Mouse (Mus musculus) ES-E14 (cell line): Measurements from ENCODE around the gene Chd3.

Experiments used
- HCFC1 ChIP-seq: IDR thresholded peaks from 2 replicates; pipeline ENCODE4 v1.6.1; 2012; ENCODE audit warnings: low read length, inconsistent platforms, borderline replicate concordance; ENCODE audit not compliant: insufficient read depth
- MAFK ChIP-seq: IDR thresholded peaks from 2 replicates; pipeline ENCODE4 v1.6.1; 2014; ENCODE audit warnings: mild to moderate bottlenecking, low read depth, low read length, inconsistent platforms; ENCODE audit not compliant: insufficient read depth
- ZC3H11A ChIP-seq: IDR thresholded peaks from 2 replicates; pipeline ENCODE4 v1.6.1; 2012; ENCODE audit warnings: low read depth, mild to moderate bottlenecking, inconsistent platforms, low read length, borderline replicate concordance

GRCm38 (mm10) chr11:69364376-69364775, 4.8 kb downstream of the Chd3 start:
- no peak for TF ChIP-seq HCFC1
- TF ChIP-seq ZC3H11A, result no peak
- no peak for TF ChIP-seq MAFK
